Mouse (Mus musculus) embryonic facial prominence, embryonic 10.5 days (tissue): ENCODE data around the gene Klhl11. TPM values are rescaled to one million over a fixed set of nuclear protein-coding genes. Genes with fewer than 3 reads are reported as not detected.
A peak's percentile ranks its signal among the peaks of the same experiment; 100 is the strongest.

Experiments
- DNase-seq: peaks from one replicate; pipeline ENCODE4 v3.0.0-alpha.2; 2017; ENCODE audit warnings: low spot score
- H3K27ac ChIP-seq: fragments of 300-500 bp; sonication (generic); replicated peaks from 2 replicates; pipeline ENCODE4 v1.5.1; 2016; ENCODE audit warnings: mild to moderate bottlenecking
- H3K27me3 ChIP-seq: fragments of 300-500 bp; sonication (generic); replicated peaks from 2 replicates; pipeline ENCODE4 v1.6.1; 2016; ENCODE audit warnings: low read depth, mild to moderate bottlenecking; ENCODE audit not compliant: poor library complexity, severe bottlenecking
- H3K36me3 ChIP-seq: fragments of 300-500 bp; sonication (generic); replicated peaks from 2 replicates; pipeline ENCODE4 v1.6.1; 2016; ENCODE audit warnings: mild to moderate bottlenecking, moderate library complexity
- H3K4me1 ChIP-seq: fragments of 300-500 bp; sonication (generic); 2 replicates; pipeline ENCODE4 v1.6.1; 2016
- H3K4me3 ChIP-seq: fragments of 300-500 bp; sonication (generic); 2 replicates; pipeline ENCODE4 v1.5.1; 2016; ENCODE audit warnings: mild to moderate bottlenecking, moderate library complexity
- H3K9me3 ChIP-seq: fragments of 300-500 bp; sonication (generic); 2 replicates; pipeline ENCODE4 v1.6.1; 2016; ENCODE audit warnings: mild to moderate bottlenecking
- WGBS: fragments of 180-500 bp; shearing (Covaris S2); methylation state at CpG from one replicate; pipeline ENCODE4 v1.1.7; 2016; 5-methylcytosine and 5-hydroxymethylcytosine counted together
- polyA plus RNA-seq: library from polyadenylated mRNA; unstranded; fragments of >200 nt; fragmentation: Nextera tagmentation; extraction: Ambion mirVana; gene quantifications from 2 replicates; pipeline ENCODE4 v1.2.1, GENCODE M21; 2016

Klhl11 gene
- polyA plus RNA-seq, result 7.4 and 8.5 TPM in 2 replicates

- under 1% methylated on average over 83 of the region's 83 CpGs for WGBS
- H3K27ac ChIP-seq, result peak within 1 kb of the TSS; percentile 92
- H3K4me3 ChIP-seq, result peak within 1 kb of the TSS; percentile 95
These were observed at the start of gene Klhl11 for GRCm38 (mm10) chr11:100472197-100472934. Gene Klhl11, minus strand, starts transcription at chr11:100472741.

GRCm38 (mm10) chr11:100520838-100521237 lies 48.3 kb upstream of the Klhl11 start:
- H3K4me1 ChIP-seq, result peaks cover 18% of the 10 kb centered on the region
- peaks cover 97% of the 10 kb centered on the region for H3K36me3 ChIP-seq
- H3K27ac ChIP-seq, result no peak overlapping the region
- DNase-seq, result no peak
- no peaks in the 10 kb centered on the region for H3K27me3 ChIP-seq
- H3K4me3 ChIP-seq, result no peak overlapping the region
- WGBS, result 85% methylated on average over 15 of the region's 15 CpGs
- no peaks in the 10 kb centered on the region for H3K9me3 ChIP-seq

More at GRCm38 (mm10) chr11:100472197-100472934, at the start of gene Klhl11:
- peaks cover 23% of the 10 kb centered on the region for H3K4me1 ChIP-seq
- peaks cover 45% of the 10 kb centered on the region for H3K36me3 ChIP-seq
- H3K9me3 ChIP-seq, result no peaks in the 10 kb centered on the region
- peak; percentile 95 for DNase-seq
- no peaks in the 10 kb centered on the region for H3K27me3 ChIP-seq

- WGBS, result 78% methylated on average over 7 of the region's 7 CpGs
- no peak overlapping the region for H3K4me3 ChIP-seq
- H3K9me3 ChIP-seq, result no peaks in the 10 kb centered on the region
- H3K27me3 ChIP-seq, result no peaks in the 10 kb centered on the region
- H3K36me3 ChIP-seq, result peaks cover 100% of the 10 kb centered on the region
- DNase-seq, result no peak
- H3K4me1 ChIP-seq, result peaks cover 2% of the 10 kb centered on the region
- no peak overlapping the region for H3K27ac ChIP-seq
These were observed 46.6 kb upstream of the Klhl11 start for GRCm38 (mm10) chr11:100519188-100519587.

- Histone ChIP-seq H3K27me3 (no peaks in the 10 kb centered on the region), H3K27ac (no peak overlapping the region), H3K4me1 (no peaks in the 10 kb centered on the region), H3K4me3 (no peak overlapping the region), H3K36me3 (peaks cover 100% of the 10 kb centered on the region), H3K9me3 (no peaks in the 10 kb centered on the region)
- DNase-seq, result no peak
- 79% methylated on average over 5 of the region's 5 CpGs for WGBS
These were observed 45.6 kb upstream of the Klhl11 start for GRCm38 (mm10) chr11:100518188-100518591.

GRCm38 (mm10) chr11:100516291-100516690 lies 43.8 kb upstream of the Klhl11 start:
- no peaks in the 10 kb centered on the region for H3K27me3 ChIP-seq
- no peak overlapping the region for H3K27ac ChIP-seq
- no peak for DNase-seq
- 84% methylated on average over 9 of the region's 9 CpGs for WGBS
- no peaks in the 10 kb centered on the region for H3K9me3 ChIP-seq
- no peak overlapping the region for H3K4me3 ChIP-seq
- H3K4me1 ChIP-seq, result no peaks in the 10 kb centered on the region
- peaks cover 100% of the 10 kb centered on the region for H3K36me3 ChIP-seq

GRCm38 (mm10) chr11:100515789-100516188 lies 43.2 kb upstream of the Klhl11 start:
- Histone ChIP-seq H3K4me1 (no peaks in the 10 kb centered on the region), H3K9me3 (no peaks in the 10 kb centered on the region), H3K4me3 (no peak overlapping the region), H3K36me3 (peaks cover 100% of the 10 kb centered on the region), H3K27ac (no peak overlapping the region), H3K27me3 (no peaks in the 10 kb centered on the region)
- no peak for DNase-seq
- 93% methylated on average over 9 of the region's 9 CpGs for WGBS

GRCm38 (mm10) chr11:100515061-100515460 lies 42.5 kb upstream of the Klhl11 start:
- Histone ChIP-seq H3K27me3 (no peaks in the 10 kb centered on the region), H3K9me3 (no peaks in the 10 kb centered on the region), H3K4me3 (no peak overlapping the region), H3K27ac (no peak overlapping the region), H3K4me1 (no peaks in the 10 kb centered on the region), H3K36me3 (peaks cover 100% of the 10 kb centered on the region)
- DNase-seq, result no peak
- 94% methylated on average over 9 of the region's 9 CpGs for WGBS

GRCm38 (mm10) chr11:100513716-100514115 lies 41.2 kb upstream of the Klhl11 start:
- no peaks in the 10 kb centered on the region for H3K4me1 ChIP-seq
- DNase-seq, result no peak
- WGBS, result 85% methylated on average over 10 of the region's 10 CpGs
- no peak overlapping the region for H3K4me3 ChIP-seq
- no peaks in the 10 kb centered on the region for H3K9me3 ChIP-seq
- peaks cover 100% of the 10 kb centered on the region for H3K36me3 ChIP-seq
- H3K27ac ChIP-seq, result no peak overlapping the region
- no peaks in the 10 kb centered on the region for H3K27me3 ChIP-seq

GRCm38 (mm10) chr11:100512384-100512783 lies 39.8 kb upstream of the Klhl11 start:
- 89% methylated on average over 1 of the region's 1 CpGs for WGBS
- no peaks in the 10 kb centered on the region for H3K4me1 ChIP-seq
- no peaks in the 10 kb centered on the region for H3K9me3 ChIP-seq
- H3K4me3 ChIP-seq, result no peak overlapping the region
- no peaks in the 10 kb centered on the region for H3K27me3 ChIP-seq
- H3K36me3 ChIP-seq, result peaks cover 100% of the 10 kb centered on the region
- no peak for DNase-seq
- no peak overlapping the region for H3K27ac ChIP-seq

GRCm38 (mm10) chr11:100510556-100510955 lies 38.0 kb upstream of the Klhl11 start:
- Histone ChIP-seq H3K4me1 (no peaks in the 10 kb centered on the region), H3K27ac (no peak overlapping the region), H3K4me3 (no peak overlapping the region), H3K9me3 (no peaks in the 10 kb centered on the region), H3K27me3 (no peaks in the 10 kb centered on the region), H3K36me3 (peaks cover 100% of the 10 kb centered on the region)
- 94% methylated on average over 2 of the region's 2 CpGs for WGBS
- no peak for DNase-seq

- WGBS, result 96% methylated on average over 8 of the region's 8 CpGs
- Histone ChIP-seq H3K4me3 (no peak overlapping the region), H3K27ac (no peak overlapping the region), H3K36me3 (peaks cover 100% of the 10 kb centered on the region), H3K27me3 (no peaks in the 10 kb centered on the region), H3K4me1 (peaks cover 4% of the 10 kb centered on the region; the same call in 1 of the 2 replicates), H3K9me3 (no peaks in the 10 kb centered on the region)
- DNase-seq, result no peak
These were observed 33.5 kb upstream of the Klhl11 start for GRCm38 (mm10) chr11:100505997-100506396.

GRCm38 (mm10) chr11:100504990-100505660 lies 32.6 kb upstream of the Klhl11 start:
- 92% methylated on average over 12 of the region's 12 CpGs for WGBS
- DNase-seq, result no peak
- no peak overlapping the region for H3K27ac ChIP-seq
- H3K9me3 ChIP-seq, result no peaks in the 10 kb centered on the region
- H3K4me3 ChIP-seq, result no peak overlapping the region
- H3K4me1 ChIP-seq, result peaks cover 4% of the 10 kb centered on the region; the same call in 1 of the 2 replicates
- peaks cover 100% of the 10 kb centered on the region for H3K36me3 ChIP-seq
- no peaks in the 10 kb centered on the region for H3K27me3 ChIP-seq

- Histone ChIP-seq H3K27me3 (no peaks in the 10 kb centered on the region), H3K4me3 (no peak overlapping the region), H3K4me1 (peaks cover 4% of the 10 kb centered on the region; the same call in 1 of the 2 replicates), H3K27ac (no peak overlapping the region), H3K9me3 (no peaks in the 10 kb centered on the region), H3K36me3 (peaks cover 100% of the 10 kb centered on the region)
- 33% methylated on average over 6 of the region's 6 CpGs for WGBS
- no peak for DNase-seq
These were observed 28.8 kb upstream of the Klhl11 start for GRCm38 (mm10) chr11:100501321-100501720.
